Mouse (Mus musculus) forebrain, embryonic 16.5 days (tissue): ENCODE results near the gene Uap1l1. TPM values are rescaled to one million over a fixed set of nuclear protein-coding genes. Genes with fewer than 3 reads are reported as not detected.

Experiments
- ATAC-seq: fragments of 200-750 bp; cut with Nextera tagmentation; 2 replicates; pipeline ENCODE4 v1.8.0; 2017; ENCODE audit warnings: mild to moderate bottlenecking, moderate library complexity
- H3K27ac ChIP-seq: fragments of 300-500 bp; sonication (generic); 2 replicates; pipeline ENCODE4 v1.5.1; 2014; ENCODE audit warnings: low read length, control low read depth
- H3K27me3 ChIP-seq: fragments of 300-500 bp; sonication (generic); replicated peaks from 2 replicates; pipeline ENCODE4 v1.6.1; 2014; ENCODE audit warnings: low read length; ENCODE audit not compliant: control insufficient read depth, insufficient read depth
- H3K36me3 ChIP-seq: fragments of 300-500 bp; sonication (generic); 2 replicates; pipeline ENCODE4 v1.6.1; 2014; ENCODE audit not compliant: control insufficient read depth, insufficient read depth
- H3K4me1 ChIP-seq: fragments of 300-500 bp; sonication (generic); replicated peaks from 2 replicates; pipeline ENCODE4 v1.6.1; 2014; ENCODE audit warnings: low read length; ENCODE audit not compliant: control insufficient read depth, insufficient read depth
- H3K4me2 ChIP-seq: fragments of 300-500 bp; sonication (generic); 2 replicates; pipeline ENCODE4 v1.6.1; 2014; ENCODE audit warnings: mild to moderate bottlenecking, low read length, control low read depth
- H3K4me3 ChIP-seq: fragments of 300-500 bp; sonication (generic); replicated peaks from 2 replicates; pipeline ENCODE4 v1.5.1; 2014; ENCODE audit warnings: mild to moderate bottlenecking, low read length, control low read depth
- H3K9ac ChIP-seq: fragments of 300-500 bp; sonication (generic); replicated peaks from 2 replicates; pipeline ENCODE4 v1.6.1; 2014; ENCODE audit warnings: low read depth, low read length, control low read depth
- H3K9me3 ChIP-seq: fragments of 300-500 bp; sonication (generic); 2 replicates; pipeline ENCODE4 v1.6.1; 2016; ENCODE audit warnings: low read length; ENCODE audit not compliant: control insufficient read depth
- WGBS: fragments of 180-500 bp; shearing (Covaris S2); extraction: QIAGEN DNeasy Blood & Tissue Kit; methylation state at CpG from one replicate; pipeline ENCODE4 v1.1.7; 2014; 5-methylcytosine and 5-hydroxymethylcytosine counted together
- polyA plus RNA-seq: library from polyadenylated mRNA; unstranded; fragments of >200 nt; fragmentation: Nextera tagmentation; extraction: Ambion mirVana; gene quantifications from 2 replicates; pipeline ENCODE4 v1.2.1, GENCODE M21; 2015

The Uap1l1 gene
- polyA plus RNA-seq, 1 experiment from 2014 or later: 3.3 TPM

GRCm38 (mm10) chr2:25328440-25328839, 37.0 kb downstream of the Uap1l1 start:
- H3K27ac ChIP-seq: no peak overlapping the region
- no peak for ATAC-seq

DNA sequence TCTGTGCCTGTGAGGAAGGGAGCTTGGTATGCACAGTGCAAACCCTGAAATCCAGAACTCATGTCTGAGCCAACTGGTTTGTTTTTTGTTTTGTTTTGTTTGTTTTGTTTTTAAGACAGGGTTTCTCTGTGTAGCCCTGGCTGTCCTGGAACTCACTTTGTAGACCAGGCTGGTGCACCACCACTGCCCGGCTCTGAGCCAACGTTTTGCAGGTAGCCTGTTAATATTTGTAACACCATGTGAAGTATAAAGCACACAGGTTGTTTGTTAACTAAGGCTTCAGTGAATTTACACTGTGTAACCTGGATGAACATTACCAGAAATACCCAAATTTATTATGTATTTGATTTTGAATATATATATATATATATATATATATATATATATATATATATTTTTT, 39.4 kb downstream of the Uap1l1 start:
- 79% methylated on average over 2 of the region's 2 CpGs for WGBS
- H3K4me3 ChIP-seq: no peak overlapping the region

More at GRCm38 (mm10) chr2:25328440-25328839, 37.0 kb downstream of the Uap1l1 start:
- Histone ChIP-seq H3K9me3 (no peaks in the 10 kb centered on the region), H3K9ac (no peak overlapping the region), H3K4me3 (no peak overlapping the region), H3K27me3 (0 out of 2 replicates have a peak, but pooled peaks cover 2% of the 10 kb centered on the region), H3K4me1 (peaks cover 13% of the 10 kb centered on the region), H3K4me2 (no peak overlapping the region), H3K36me3 (no peaks in the 10 kb centered on the region)
- 33% methylated on average over 7 of the region's 7 CpGs for WGBS

GRCm38 (mm10) chr2:25320084-25320483, 45.4 kb downstream of the Uap1l1 start:
- no peak overlapping the region for H3K27ac ChIP-seq
- ATAC-seq: no peak
- H3K9me3 ChIP-seq: no peaks in the 10 kb centered on the region
- 28% methylated on average over 2 of the region's 2 CpGs for WGBS
- no peak overlapping the region for H3K4me3 ChIP-seq
- H3K4me2 ChIP-seq: no peak overlapping the region
- no peak overlapping the region for H3K9ac ChIP-seq
- no peaks in the 10 kb centered on the region for H3K36me3 ChIP-seq
- peaks cover 30% of the 10 kb centered on the region for H3K27me3 ChIP-seq
- peaks cover 10% of the 10 kb centered on the region for H3K4me1 ChIP-seq

More for the DNA sequence above, 39.4 kb downstream of the Uap1l1 start:
- no peak overlapping the region for H3K4me2 ChIP-seq
- ATAC-seq: no peak
- H3K27ac ChIP-seq: no peak overlapping the region
- peaks cover under 1% of the 10 kb centered on the region; the same call in 1 of the 2 replicates for H3K4me1 ChIP-seq
- no peaks in the 10 kb centered on the region for H3K36me3 ChIP-seq
- no peaks in the 10 kb centered on the region for H3K9me3 ChIP-seq
- no peak overlapping the region for H3K9ac ChIP-seq
- H3K27me3 ChIP-seq: peaks cover 9% of the 10 kb centered on the region; the same call in 1 of the 2 replicates

DNA sequence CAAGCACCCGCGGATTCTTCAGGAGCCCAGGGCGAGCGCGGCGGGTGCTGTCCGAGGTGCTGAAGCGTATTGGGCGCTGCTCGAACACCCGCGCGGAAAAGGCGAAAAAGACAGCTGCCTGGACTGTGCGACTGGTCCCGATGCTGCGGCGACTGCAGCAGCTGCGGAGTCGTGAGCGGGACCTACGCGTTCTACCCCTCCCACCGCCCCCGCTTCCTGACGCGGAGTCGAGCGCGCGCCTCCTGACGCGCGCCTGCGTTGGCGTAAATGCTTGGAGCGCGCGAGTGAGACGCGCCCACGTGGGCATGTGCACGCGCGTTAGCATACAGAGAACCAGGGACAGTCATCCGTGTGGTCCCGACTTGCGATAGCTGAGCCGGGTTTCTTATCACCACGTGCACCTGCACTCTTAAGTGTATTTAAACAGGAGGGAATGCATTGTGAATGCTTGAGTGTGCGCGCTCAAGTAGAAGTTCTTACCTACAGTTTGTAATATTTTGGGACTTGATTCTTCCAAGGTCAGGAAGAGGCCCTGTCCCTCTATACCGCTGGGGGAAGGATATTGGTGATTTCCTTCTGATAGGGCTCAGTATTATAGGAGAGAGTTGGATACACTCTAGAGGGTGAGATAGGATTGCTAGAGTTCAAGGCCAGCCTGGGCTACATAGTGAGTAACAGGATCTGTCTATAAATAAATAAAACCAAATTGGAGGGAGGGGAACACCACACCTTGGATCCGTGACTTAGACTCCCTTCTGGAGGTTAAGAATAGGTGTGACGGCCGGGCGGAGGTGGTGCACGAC, 46.3 kb downstream of the Uap1l1 start, which contains the start of gene Grin1:
Gene Grin1 (minus strand): TSS at position 217 of the 803 bp plus-strand sequence.
- peak; percentile 85 for ATAC-seq
- peaks cover 32% of the 10 kb centered on the region for H3K27me3 ChIP-seq
- H3K4me3 ChIP-seq: peak within 1 kb of the TSS; percentile 69
- peak within 1 kb of the TSS; percentile 64 for H3K4me2 ChIP-seq
- peaks cover 10% of the 10 kb centered on the region for H3K4me1 ChIP-seq
- WGBS: 10% methylated on average over 58 of the region's 58 CpGs
- H3K27ac ChIP-seq: peak within 1 kb of the TSS; percentile 84
- H3K36me3 ChIP-seq: no peaks in the 10 kb centered on the region
- no peaks in the 10 kb centered on the region for H3K9me3 ChIP-seq
- peak within 1 kb of the TSS; percentile 75 for H3K9ac ChIP-seq

- H3K4me1 ChIP-seq: peaks cover 10% of the 10 kb centered on the region
- H3K9ac ChIP-seq: peak overlapping the region; percentile 75
- H3K27me3 ChIP-seq: peaks cover 39% of the 10 kb centered on the region
- H3K4me2 ChIP-seq: peak overlapping the region; percentile 64
- peak overlapping the region; percentile 69 for H3K4me3 ChIP-seq
- H3K27ac ChIP-seq: peak overlapping the region; percentile 84
- no peaks in the 10 kb centered on the region for H3K9me3 ChIP-seq
- peak; percentile 57 for ATAC-seq
- WGBS: 5% methylated on average over 31 of the region's 31 CpGs
- no peaks in the 10 kb centered on the region for H3K36me3 ChIP-seq
These were observed 47.1 kb downstream of the Uap1l1 start for GRCm38 (mm10) chr2:25318119-25318966.

DNA sequence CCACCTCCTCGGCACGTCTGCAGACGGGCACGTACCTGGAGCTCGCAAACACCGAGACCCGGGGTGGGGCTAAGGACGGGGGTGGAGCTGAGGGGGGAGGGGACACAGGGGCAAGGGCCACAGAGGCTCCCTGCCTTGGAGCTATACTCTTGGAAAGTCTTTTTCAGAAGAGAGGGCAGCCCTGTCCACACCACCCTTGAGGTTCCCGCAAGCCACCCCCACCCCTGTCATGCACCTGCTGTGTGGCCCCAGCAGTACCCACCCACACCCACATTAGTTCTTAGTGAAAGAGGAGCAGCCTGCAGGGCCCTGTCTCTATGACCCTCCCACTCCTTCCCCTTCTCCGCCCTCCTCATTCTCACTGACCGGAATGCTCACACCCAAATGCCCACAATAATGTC, 54.0 kb downstream of the Uap1l1 start:
- peaks cover 77% of the 10 kb centered on the region for H3K27me3 ChIP-seq
- no peak overlapping the region for H3K4me3 ChIP-seq
- no peak overlapping the region for H3K4me2 ChIP-seq
- WGBS: 11% methylated on average over 11 of the region's 11 CpGs
- no peaks in the 10 kb centered on the region for H3K36me3 ChIP-seq
- no peaks in the 10 kb centered on the region for H3K9me3 ChIP-seq
- H3K27ac ChIP-seq: no peak overlapping the region
- ATAC-seq: no peak
- H3K4me1 ChIP-seq: no peaks in the 10 kb centered on the region
- H3K9ac ChIP-seq: no peak overlapping the region

- no peak for ATAC-seq
- H3K9ac ChIP-seq: no peak overlapping the region
- WGBS: 1% methylated on average over 22 of the region's 22 CpGs
- H3K9me3 ChIP-seq: no peaks in the 10 kb centered on the region
- H3K4me1 ChIP-seq: no peaks in the 10 kb centered on the region
- no peaks in the 10 kb centered on the region for H3K36me3 ChIP-seq
- peaks cover 74% of the 10 kb centered on the region for H3K27me3 ChIP-seq
- H3K27ac ChIP-seq: no peak overlapping the region
- no peak overlapping the region for H3K4me3 ChIP-seq
- H3K4me2 ChIP-seq: no peak overlapping the region
These were observed 54.5 kb downstream of the Uap1l1 start for GRCm38 (mm10) chr2:25310969-25311368.

DNA sequence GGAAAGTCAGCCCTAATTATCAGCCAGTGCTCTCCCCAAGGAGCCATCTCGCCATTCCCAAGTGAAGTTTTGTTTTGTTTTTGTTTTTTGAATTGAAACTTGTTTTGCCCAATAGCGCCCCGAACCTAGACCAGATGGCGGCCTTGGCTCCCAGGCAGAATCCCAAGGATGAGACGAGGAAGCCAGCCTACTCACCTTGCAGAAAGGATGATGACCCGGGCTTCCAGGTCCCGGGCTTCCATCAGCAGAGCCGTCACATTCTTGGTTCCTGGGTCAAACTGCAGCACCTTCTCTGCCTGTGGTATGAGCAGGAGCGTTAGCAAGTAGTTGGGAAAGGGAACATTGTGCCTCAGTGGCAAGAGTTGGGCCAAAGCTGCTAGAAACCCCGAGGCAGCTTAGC, 55.3 kb downstream of the Uap1l1 start:
- Histone ChIP-seq H3K27me3 (peaks cover 73% of the 10 kb centered on the region), H3K4me3 (no peak overlapping the region), H3K9ac (no peak overlapping the region), H3K9me3 (no peaks in the 10 kb centered on the region), H3K36me3 (no peaks in the 10 kb centered on the region), H3K27ac (no peak overlapping the region), H3K4me1 (peaks cover 5% of the 10 kb centered on the region), H3K4me2 (no peak overlapping the region)
- ATAC-seq: no peak
- WGBS: 58% methylated on average over 10 of the region's 10 CpGs
